Mouse (Mus musculus) G1E (cell line): Measurements from ENCODE around the gene Rxfp3. TPM values are rescaled to one million over a fixed set of nuclear protein-coding genes. Genes with fewer than 3 reads are reported as not detected.
"Not testable (repeated sequence)": the region's sequence is repeated elsewhere in the genome, so short reads cannot be mapped to it uniquely, and the experiment has no call there.

Source experiments
- ATAC-seq: 2 replicates; pipeline ENCODE4 v1.8.0; 2016; ENCODE audit warnings: mild to moderate bottlenecking; ENCODE audit not compliant: insufficient number of reproducible peaks, poor library complexity, low FRiP score, severe bottlenecking; ENCODE audit errors: extremely low read depth
- DNase-seq: peaks from one replicate; pipeline ENCODE4 v3.0.0; 2012; ENCODE audit warnings: low spot score
- H3K27me3 ChIP-seq: 2 replicates; pipeline ENCODE4 v1.6.1; 2012; ENCODE audit warnings: mild to moderate bottlenecking, low read length, inconsistent platforms; ENCODE audit not compliant: insufficient read depth
- H3K36me3 ChIP-seq: replicated peaks from 2 replicates; pipeline ENCODE3; 2012; ENCODE audit warnings: mild to moderate bottlenecking, inconsistent platforms
- H3K4me1 ChIP-seq: 2 replicates; pipeline ENCODE4 v1.6.1; 2012; ENCODE audit warnings: low read depth, low read length, inconsistent platforms, mixed read lengths; ENCODE audit not compliant: insufficient read depth
- H3K4me3 ChIP-seq: 2 replicates; pipeline ENCODE4 v1.5.1; 2012; ENCODE audit warnings: low read depth, mild to moderate bottlenecking, inconsistent platforms, low read length, moderate library complexity, mixed read lengths
- H3K9me3 ChIP-seq: replicated peaks from 2 replicates; pipeline ENCODE4 v1.6.1; 2012; ENCODE audit warnings: inconsistent platforms
- CTCF ChIP-seq: IDR thresholded peaks from 2 replicates; pipeline ENCODE4 v1.5.1; 2012; ENCODE audit warnings: low read depth, low read length, inconsistent platforms, mixed read lengths
- GATA1 ChIP-seq: IDR thresholded peaks from 2 replicates; pipeline ENCODE4 v1.6.1; 2012; ENCODE audit warnings: borderline replicate concordance, low read length, inconsistent platforms, mixed read lengths
- GATA2 ChIP-seq: IDR thresholded peaks from 2 replicates; pipeline ENCODE4 v1.6.1; 2012; ENCODE audit warnings: low read depth, low read length, inconsistent platforms, borderline replicate concordance
- POLR2AphosphoS5 ChIP-seq: IDR thresholded peaks from 2 replicates; pipeline ENCODE4 v1.6.1; 2012; ENCODE audit warnings: low read depth, low read length, inconsistent platforms; ENCODE audit not compliant: insufficient replicate concordance
- TAL1 ChIP-seq: conservative IDR thresholded peaks from 2 replicates; pipeline ENCODE4 v1.6.1; 2012; ENCODE audit warnings: low read depth, low read length, inconsistent platforms, mixed read lengths
- polyA plus RNA-seq: library from polyadenylated mRNA; stranded (reverse); fragments of >175 nt; gene quantifications from 2 replicates; pipeline ENCODE4 v1.2.3, GENCODE M21; 2012
- total RNA-seq, 2 experiments: library from RNA; stranded (forward) in 1 of 2; stranded (reverse) in 1 of 2; fragments of 200-1000 nt in 1 of 2; fragments of >200 nt in 1 of 2; fragmentation: Nextera tagmentation in 1 of 2; gene quantifications; 2 replicates each; pipeline ENCODE4 v1.2.3; 2014 to 2017

Gene Rxfp3
- total and polyA plus RNA-seq, 3 experiments, result not detected

GRCm38 (mm10) chr15:10991566-10991965 is 46.2 kb downstream of the Rxfp3 start:
- no peaks in the 10 kb centered on the region for H3K9me3 ChIP-seq
- peaks cover 40% of the 10 kb centered on the region for H3K36me3 ChIP-seq
- TF ChIP-seq GATA1 (no peak), GATA2 (no peak), CTCF (no peak), TAL1 (no peak), POLR2AphosphoS5 (no peak)
- ATAC-seq (no peak), DNase-seq (no peak)
- H3K4me3 ChIP-seq, result no peak overlapping the region
- no peaks in the 10 kb centered on the region for H3K4me1 ChIP-seq
- H3K27me3 ChIP-seq, result no peaks in the 10 kb centered on the region

GRCm38 (mm10) chr15:10990411-10990810 is 47.4 kb downstream of the Rxfp3 start:
- TF ChIP-seq GATA2, result no peak
- TF ChIP-seq TAL1, result no peak
- DNase-seq, result no peak
- H3K36me3 ChIP-seq, result peaks cover 42% of the 10 kb centered on the region
- no peak for ATAC-seq
- H3K9me3 ChIP-seq, result no peaks in the 10 kb centered on the region
- H3K27me3 ChIP-seq, result no peaks in the 10 kb centered on the region
- no peak overlapping the region for H3K4me3 ChIP-seq
- no peaks in the 10 kb centered on the region for H3K4me1 ChIP-seq

DNA sequence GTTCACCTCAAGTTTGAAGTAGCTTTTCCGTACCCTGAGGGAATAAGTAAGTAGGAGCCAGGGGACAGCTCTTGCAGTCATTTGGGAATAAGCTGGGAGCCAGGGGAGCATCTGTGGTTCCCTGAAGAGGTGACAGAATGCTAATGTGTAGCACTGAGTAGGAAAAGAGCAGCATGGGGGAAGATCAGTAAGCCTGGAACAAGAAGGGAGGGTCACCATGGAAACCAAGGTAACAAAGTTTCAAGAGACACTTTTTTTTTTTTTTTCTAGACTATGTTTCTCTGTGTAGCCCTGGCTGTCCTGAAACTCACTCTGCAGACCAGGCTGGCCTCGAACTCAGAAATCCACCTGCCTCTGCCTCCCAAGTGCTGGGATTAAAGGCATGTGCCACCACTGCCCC is 51.3 kb downstream of the Rxfp3 start:
- not testable (repeated sequence) for ATAC-seq, H3K27me3 ChIP-seq, DNase-seq, H3K9me3 ChIP-seq, H3K4me3 ChIP-seq, H3K4me1 ChIP-seq
- H3K36me3 ChIP-seq, result peaks cover 43% of the 10 kb centered on the region

- H3K4me3 ChIP-seq, result no peak overlapping the region
- DNase-seq (no peak), ATAC-seq (no peak)
- peaks cover 9% of the 10 kb centered on the region for H3K4me1 ChIP-seq
- H3K36me3 ChIP-seq, result peaks cover 42% of the 10 kb centered on the region
- TF ChIP-seq GATA2 (no peak), TAL1 (no peak), CTCF (no peak), POLR2AphosphoS5 (no peak), GATA1 (no peak)
- no peaks in the 10 kb centered on the region for H3K9me3 ChIP-seq
- H3K27me3 ChIP-seq, result no peaks in the 10 kb centered on the region
These were observed 52.0 kb downstream of the Rxfp3 start for GRCm38 (mm10) chr15:10985756-10986155.

Other genes with a start within 250 kb of the Rxfp3 start
- gene C1qtnf3, start 85.7 kb downstream of the Rxfp3 start, total RNA-seq (2014; fragmentation: Nextera tagmentation), result not detected in 2 replicates
- gene C1qtnf3, start 85.7 kb downstream of the Rxfp3 start, total RNA-seq (2017), result not detected in 2 replicates
- gene C1qtnf3, start 85.7 kb downstream of the Rxfp3 start, polyA plus RNA-seq, result not detected in 2 replicates
- gene Amacr, start 56.2 kb downstream of the Rxfp3 start, total RNA-seq (2014; fragmentation: Nextera tagmentation), result 1.2 and 4.7 TPM in 2 replicates
- gene Amacr, start 56.2 kb downstream of the Rxfp3 start, total RNA-seq (2017), result 7.5 and 11.2 TPM in 2 replicates
- gene Amacr, start 56.2 kb downstream of the Rxfp3 start, polyA plus RNA-seq, result 2.3 and 2.7 TPM in 2 replicates
- gene Slc45a2, start 37.3 kb downstream of the Rxfp3 start, total RNA-seq (2014; fragmentation: Nextera tagmentation), result not detected in 2 replicates
- gene Slc45a2, start 37.3 kb downstream of the Rxfp3 start, total RNA-seq (2017), result 0.05 TPM in 1 of 2 replicates, not detected in the other
- gene Slc45a2, start 37.3 kb downstream of the Rxfp3 start, polyA plus RNA-seq, result not detected in 2 replicates
- not detected in 2 replicates for gene Adamts12, start 26.8 kb upstream of the Rxfp3 start, total RNA-seq (2014; fragmentation: Nextera tagmentation)
- 0.06 and 0.16 TPM in 2 replicates for gene Adamts12, start 26.8 kb upstream of the Rxfp3 start, total RNA-seq (2017)
- gene Adamts12, start 26.8 kb upstream of the Rxfp3 start, polyA plus RNA-seq, result not detected in 2 replicates